Mouse (Mus musculus) right cerebral cortex, postnatal 4 days (tissue): ENCODE measurements around the gene Slit1.

ENCODE experiments used
- DNase-seq: peaks from one replicate; pipeline ENCODE4 v3.0.0-alpha.2; 2022

The Slit1 gene

GRCm38 (mm10) chr19:41587431-41588222 lies 155.8 kb downstream of the Slit1 start:
- no peak for DNase-seq

GRCm38 (mm10) chr19:41586752-41587151 lies 156.7 kb downstream of the Slit1 start:
- no peak for DNase-seq

DNA sequence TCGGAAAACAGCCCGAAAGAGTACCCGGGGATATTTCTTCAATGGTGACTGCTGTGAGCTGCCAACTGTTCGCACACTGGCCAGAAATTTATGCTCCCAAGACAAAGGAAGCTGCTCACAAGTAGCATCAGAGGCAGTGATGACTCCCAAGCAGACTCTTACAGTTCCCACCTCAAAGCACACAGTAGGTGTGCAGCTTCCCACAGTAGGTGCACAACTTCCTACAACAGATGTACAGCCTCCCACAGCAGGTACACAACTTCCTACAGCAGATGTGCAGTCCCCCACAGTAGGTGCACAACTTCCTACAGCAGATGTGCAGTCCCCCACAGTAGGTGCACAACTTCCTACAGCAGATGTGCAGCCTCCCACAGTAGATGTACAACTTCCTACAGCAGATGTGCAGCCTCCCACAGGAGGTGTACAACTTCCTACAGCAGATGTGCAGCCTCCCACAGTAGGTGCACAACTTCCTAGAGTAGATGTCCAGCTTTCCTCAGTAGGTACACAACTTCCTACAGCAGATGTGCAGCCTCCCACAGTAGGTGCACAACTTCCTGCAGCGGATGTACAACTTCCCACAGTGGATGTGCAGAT lies 160.4 kb downstream of the Slit1 start:
- DNase-seq, result no peak

DNA sequence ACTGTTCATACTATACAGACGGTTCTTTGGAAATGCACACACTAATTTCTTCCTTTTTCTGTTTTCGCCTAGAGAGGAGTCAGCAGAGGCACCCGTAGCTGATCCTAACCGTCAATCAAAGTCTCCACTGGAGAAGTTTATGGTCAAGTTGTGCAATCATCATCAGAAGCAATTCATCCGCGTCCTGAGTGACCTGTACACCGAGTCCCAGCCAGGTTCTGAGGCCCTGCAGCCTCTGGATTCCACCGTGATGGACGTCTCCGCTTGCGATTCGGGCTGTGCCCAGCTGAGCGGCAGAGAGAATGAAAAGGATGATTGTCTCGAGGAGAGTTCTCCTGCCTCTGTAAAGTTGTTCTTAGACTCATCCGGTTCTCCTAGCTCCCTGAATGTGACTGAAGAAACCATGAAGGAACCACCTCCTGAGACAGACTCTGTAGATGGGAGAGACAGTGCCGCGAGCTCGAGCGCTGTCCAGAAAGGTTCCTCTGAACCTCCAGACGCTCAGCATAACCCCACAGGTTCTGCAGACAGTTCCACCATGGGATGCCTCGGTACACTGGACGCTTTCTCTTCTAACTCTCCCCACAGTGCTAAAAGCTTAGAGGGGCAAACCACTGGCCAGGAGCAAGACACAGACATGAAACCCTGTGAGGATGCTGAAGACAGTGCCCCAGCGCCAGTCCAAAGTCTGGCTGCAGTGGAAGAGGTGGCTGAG lies 161.6 kb downstream of the Slit1 start, which contains the start of gene Gm340:
TSS of gene Gm340 (plus strand) at position 665 of the 715 bp plus-strand sequence.
- DNase-seq, result no peak

- no peak for DNase-seq
Observed at GRCm38 (mm10) chr19:41579311-41579920, 164.0 kb downstream of the Slit1 start.

DNA sequence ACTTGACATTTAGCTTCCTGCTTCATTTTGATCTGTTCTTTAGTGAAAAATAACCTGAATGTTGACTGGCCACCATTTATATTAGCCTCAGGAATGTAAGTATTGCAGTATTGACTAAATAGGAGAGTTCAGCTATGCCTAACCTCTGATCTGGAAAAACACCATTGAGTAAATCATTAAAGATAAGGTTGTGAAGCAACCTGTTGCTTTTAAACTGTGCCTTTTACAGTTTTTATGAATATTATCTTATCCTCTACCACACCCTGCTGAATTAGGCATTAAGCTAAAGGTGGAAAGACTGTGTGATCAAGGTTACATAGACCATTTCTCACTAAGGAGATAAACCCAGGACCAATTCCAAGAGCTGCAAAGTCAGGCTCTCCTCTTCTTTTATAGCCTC lies 165.9 kb downstream of the Slit1 start:
- DNase-seq, result no peak

- DNase-seq, result no peak
Observed at GRCm38 (mm10) chr19:41573700-41574099, 169.8 kb downstream of the Slit1 start.

GRCm38 (mm10) chr19:41568791-41569190 lies 174.7 kb downstream of the Slit1 start:
- DNase-seq, result no peak

GRCm38 (mm10) chr19:41560856-41561255 lies 182.6 kb downstream of the Slit1 start:
- no peak for DNase-seq

GRCm38 (mm10) chr19:41558891-41559486 lies 184.5 kb downstream of the Slit1 start:
- no peak for DNase-seq

DNA sequence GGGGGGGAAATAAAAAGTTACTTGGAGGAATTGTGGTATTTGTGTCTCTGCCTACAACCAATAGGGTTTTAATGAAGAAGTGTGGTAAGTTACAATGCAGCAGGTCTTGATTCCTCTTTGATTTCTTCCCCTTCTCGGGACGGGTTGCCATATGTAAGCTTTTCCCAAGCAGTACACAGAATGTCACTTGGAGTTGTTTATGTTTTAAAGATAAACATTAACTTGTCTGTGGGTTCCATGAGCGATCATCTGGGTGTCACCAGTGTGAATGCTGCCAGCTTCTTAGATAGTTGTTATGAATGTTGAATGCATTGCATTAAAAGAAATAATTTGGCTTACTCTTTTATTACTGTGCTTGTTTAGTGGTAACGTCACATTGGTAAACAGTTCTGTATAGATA lies 186.0 kb downstream of the Slit1 start:
- no peak for DNase-seq

- DNase-seq, result no peak
Observed at GRCm38 (mm10) chr19:41556981-41557380, 186.5 kb downstream of the Slit1 start.
